Mouse (Mus musculus): Measurements from ENCODE around the gene Cmc2. TPM values are rescaled to one million over a fixed set of nuclear protein-coding genes. Genes with fewer than 3 reads are reported as not detected.

Gene Cmc2
- polyA plus RNA-seq, 1 experiment from 2014 or later, result 39.4 TPM

- ATAC-seq (ENCODE audit: low FRiP score), result peak; percentile 73
- peaks cover 29% of the 10 kb centered on the region for H3K4me1 ChIP-seq
- under 1% methylated on average over 62 of the region's 62 CpGs for WGBS
- no peaks in the 10 kb centered on the region for H3K27me3 ChIP-seq (replicated peaks)
- H3K9ac ChIP-seq (replicated peaks), result peak overlapping the region; percentile 72
- peak overlapping the region; percentile 69 for H3K4me3 ChIP-seq (replicated peaks)
- H3K4me2 ChIP-seq, result peak overlapping the region; percentile 80
- H3K9me3 ChIP-seq (replicated peaks), result no peaks in the 10 kb centered on the region
- no peaks in the 10 kb centered on the region for H3K36me3 ChIP-seq
- H3K27ac ChIP-seq (replicated peaks), result peak overlapping the region; percentile 66
These were observed 22.5 kb upstream of the Cmc2 start for GRCm38 (mm10) chr8:116943555-116944384.

GRCm38 (mm10) chr8:116943161-116943554 lies 21.9 kb upstream of the Cmc2 start, which contains the start of gene Atmin:
TSS of gene Atmin (plus strand) at chr8:116943393.
- Histone ChIP-seq H3K4me3 (replicated peaks) (peak within 1 kb of the TSS; percentile 69), H3K4me1 (peaks cover 29% of the 10 kb centered on the region), H3K27me3 (replicated peaks) (no peaks in the 10 kb centered on the region), H3K27ac (replicated peaks) (peak within 1 kb of the TSS; percentile 66), H3K9me3 (replicated peaks) (no peaks in the 10 kb centered on the region), H3K36me3 (no peaks in the 10 kb centered on the region), H3K4me2 (peak within 1 kb of the TSS; percentile 80), H3K9ac (replicated peaks) (peak within 1 kb of the TSS; percentile 72)
- peak; percentile 93 for ATAC-seq (ENCODE audit: low FRiP score)
- WGBS, result 0% methylated on average over 45 of the region's 46 CpGs

- no peak overlapping the region for H3K9ac ChIP-seq (replicated peaks)
- H3K27me3 ChIP-seq (replicated peaks), result no peaks in the 10 kb centered on the region
- no peak for ATAC-seq (ENCODE audit: low FRiP score)
- H3K36me3 ChIP-seq, result no peaks in the 10 kb centered on the region
- H3K27ac ChIP-seq (replicated peaks), result no peak overlapping the region
- H3K9me3 ChIP-seq (replicated peaks), result no peaks in the 10 kb centered on the region
- H3K4me3 ChIP-seq (replicated peaks), result peak overlapping the region; percentile 69; the same call in 1 of the 2 replicates
- H3K4me2 ChIP-seq, result peak overlapping the region; percentile 80
- 79% methylated on average over 12 of the region's 12 CpGs for WGBS
- peaks cover 29% of the 10 kb centered on the region for H3K4me1 ChIP-seq
These were observed 21.2 kb upstream of the Cmc2 start for GRCm38 (mm10) chr8:116942284-116943058.

GRCm38 (mm10) chr8:116935506-116935905 lies 14.3 kb upstream of the Cmc2 start:
- Histone ChIP-seq H3K9ac (replicated peaks) (no peak overlapping the region), H3K36me3 (no peaks in the 10 kb centered on the region), H3K9me3 (replicated peaks) (no peaks in the 10 kb centered on the region), H3K27ac (replicated peaks) (no peak overlapping the region), H3K4me2 (no peak overlapping the region), H3K4me1 (no peaks in the 10 kb centered on the region), H3K27me3 (replicated peaks) (no peaks in the 10 kb centered on the region), H3K4me3 (replicated peaks) (no peak overlapping the region)
- WGBS, result 47% methylated on average over 6 of the region's 6 CpGs
- no peak for ATAC-seq (ENCODE audit: low FRiP score)

GRCm38 (mm10) chr8:116934976-116935375 lies 13.7 kb upstream of the Cmc2 start:
- H3K4me3 ChIP-seq (replicated peaks), result no peak overlapping the region
- WGBS, result 92% methylated on average over 4 of the region's 4 CpGs
- no peaks in the 10 kb centered on the region for H3K4me1 ChIP-seq
- no peaks in the 10 kb centered on the region for H3K27me3 ChIP-seq (replicated peaks)
- ATAC-seq (ENCODE audit: low FRiP score), result no peak
- no peaks in the 10 kb centered on the region for H3K36me3 ChIP-seq
- H3K9ac ChIP-seq (replicated peaks), result no peak overlapping the region
- H3K9me3 ChIP-seq (replicated peaks), result no peaks in the 10 kb centered on the region
- H3K4me2 ChIP-seq, result no peak overlapping the region
- H3K27ac ChIP-seq (replicated peaks), result no peak overlapping the region

- Histone ChIP-seq H3K4me2 (no peak overlapping the region), H3K27ac (replicated peaks) (no peak overlapping the region), H3K36me3 (no peaks in the 10 kb centered on the region), H3K9me3 (replicated peaks) (no peaks in the 10 kb centered on the region), H3K4me3 (replicated peaks) (no peak overlapping the region), H3K27me3 (replicated peaks) (no peaks in the 10 kb centered on the region), H3K9ac (replicated peaks) (no peak overlapping the region), H3K4me1 (no peaks in the 10 kb centered on the region)
- ATAC-seq (ENCODE audit: low FRiP score), result no peak
- 92% methylated on average over 5 of the region's 5 CpGs for WGBS
These were observed 7.3 kb upstream of the Cmc2 start for GRCm38 (mm10) chr8:116928588-116928987.

- no peak for ATAC-seq (ENCODE audit: low FRiP score)
- 88% methylated on average over 9 of the region's 9 CpGs for WGBS
These were observed 6.6 kb upstream of the Cmc2 start for GRCm38 (mm10) chr8:116927880-116928279.

GRCm38 (mm10) chr8:116923526-116923925 lies 2.3 kb upstream of the Cmc2 start:
- WGBS, result 95% methylated on average over 8 of the region's 8 CpGs
- Histone ChIP-seq H3K27ac (replicated peaks) (no peak overlapping the region), H3K9ac (replicated peaks) (no peak overlapping the region), H3K36me3 (no peaks in the 10 kb centered on the region), H3K9me3 (replicated peaks) (no peaks in the 10 kb centered on the region), H3K4me2 (no peak overlapping the region), H3K4me1 (peaks cover 12% of the 10 kb centered on the region), H3K27me3 (replicated peaks) (no peaks in the 10 kb centered on the region), H3K4me3 (replicated peaks) (no peak overlapping the region)
- ATAC-seq (ENCODE audit: low FRiP score), result no peak

More at GRCm38 (mm10) chr8:116927880-116928279, 6.6 kb upstream of the Cmc2 start:
- Histone ChIP-seq H3K4me3 (replicated peaks) (no peak overlapping the region), H3K9me3 (replicated peaks) (no peaks in the 10 kb centered on the region), H3K27me3 (replicated peaks) (no peaks in the 10 kb centered on the region), H3K9ac (replicated peaks) (no peak overlapping the region), H3K4me1 (no peaks in the 10 kb centered on the region), H3K36me3 (no peaks in the 10 kb centered on the region), H3K27ac (replicated peaks) (no peak overlapping the region), H3K4me2 (no peak overlapping the region)

- no peaks in the 10 kb centered on the region for H3K27me3 ChIP-seq (replicated peaks)
- WGBS, result 31% methylated on average over 17 of the region's 17 CpGs
- no peaks in the 10 kb centered on the region for H3K9me3 ChIP-seq (replicated peaks)
- no peaks in the 10 kb centered on the region for H3K36me3 ChIP-seq
- peak overlapping the region; percentile 63 for H3K9ac ChIP-seq (replicated peaks)
- peak overlapping the region; percentile 86 for H3K4me2 ChIP-seq
- H3K4me3 ChIP-seq (replicated peaks), result peak overlapping the region; percentile 95
- ATAC-seq (ENCODE audit: low FRiP score), result no peak
- peak overlapping the region; percentile 91 for H3K27ac ChIP-seq (replicated peaks)
- H3K4me1 ChIP-seq, result peaks cover 12% of the 10 kb centered on the region
These were observed 954 bp upstream of the Cmc2 start for GRCm38 (mm10) chr8:116922060-116922757.

- no peaks in the 10 kb centered on the region for H3K9me3 ChIP-seq (replicated peaks)
These were observed 284 bp downstream of the Cmc2 start for GRCm38 (mm10) chr8:116921005-116921336.

GRCm38 (mm10) chr8:116905836-116906235 lies 15.4 kb downstream of the Cmc2 start:
- 95% methylated on average over 4 of the region's 4 CpGs for WGBS

More at GRCm38 (mm10) chr8:116921005-116921336, 284 bp downstream of the Cmc2 start:
- Histone ChIP-seq H3K4me3 (replicated peaks) (peak overlapping the region; percentile 95), H3K4me1 (peaks cover 12% of the 10 kb centered on the region), H3K36me3 (no peaks in the 10 kb centered on the region), H3K27ac (replicated peaks) (peak overlapping the region; percentile 91), H3K27me3 (replicated peaks) (no peaks in the 10 kb centered on the region), H3K9ac (replicated peaks) (peak overlapping the region; percentile 63), H3K4me2 (peak overlapping the region; percentile 86)
- ATAC-seq (ENCODE audit: low FRiP score), result peak; percentile 54
- whole genome bisulfite sequencing, result under 1% methylated on average over 22 of the region's 22 CpGs

More at GRCm38 (mm10) chr8:116905836-116906235, 15.4 kb downstream of the Cmc2 start:
- H3K36me3 ChIP-seq, result no peaks in the 10 kb centered on the region; the same call in 1 of the 2 replicates
- no peaks in the 10 kb centered on the region for H3K27me3 ChIP-seq (replicated peaks)
- H3K9ac ChIP-seq (replicated peaks), result no peak overlapping the region
- no peak overlapping the region for H3K4me2 ChIP-seq
- ATAC-seq (ENCODE audit: low FRiP score), result no peak
- no peaks in the 10 kb centered on the region for H3K4me1 ChIP-seq
- no peak overlapping the region for H3K4me3 ChIP-seq (replicated peaks)
- no peaks in the 10 kb centered on the region for H3K9me3 ChIP-seq (replicated peaks)
- no peak overlapping the region for H3K27ac ChIP-seq (replicated peaks)

Measured in neural tube, embryonic 15.5 days (tissue).